Mouse (Mus musculus): ENCODE results near the gene Ube2d2b. TPM values are rescaled to one million over a fixed set of nuclear protein-coding genes. Genes with fewer than 3 reads are reported as not detected.

The Ube2d2b gene
- polyA plus RNA-seq, 1 experiment from 2014 or later, result 1.2 TPM

- no peak overlapping the region for H3K4me2 ChIP-seq (replicated peaks; ENCODE audit: low read depth, low read length)
- no peak for ATAC-seq (ENCODE audit: insufficient number of reproducible peaks, insufficient read depth, low FRiP score, low read depth)
- H3K9ac ChIP-seq (replicated peaks; ENCODE audit: low read depth, low read length), result no peak overlapping the region
- H3K27me3 ChIP-seq (ENCODE audit: control insufficient read depth, insufficient read depth, low read length), result no peaks in the 10 kb centered on the region
- H3K9me3 ChIP-seq (ENCODE audit: control insufficient read depth, low read depth, low read length), result no peaks in the 10 kb centered on the region
- no peaks in the 10 kb centered on the region for H3K36me3 ChIP-seq (ENCODE audit: control insufficient read depth, insufficient read depth, low read length)
- H3K4me1 ChIP-seq (ENCODE audit: control insufficient read depth, insufficient read depth, low read length), result 0 out of 2 replicates have a peak, but pooled peaks cover 6% of the 10 kb centered on the region
- no peak overlapping the region for H3K27ac ChIP-seq (ENCODE audit: low read length)
- no peak overlapping the region for H3K4me3 ChIP-seq (ENCODE audit: low read depth, low read length)
Measured at GRCm38 (mm10) chr5:107875261-107875611, 45.3 kb downstream of the Ube2d2b start.

GRCm38 (mm10) chr5:107877053-107877452 is 47.2 kb downstream of the Ube2d2b start:
- H3K4me3 ChIP-seq (ENCODE audit: low read depth, low read length), result no peak overlapping the region

GRCm38 (mm10) chr5:107880710-107881109 is 50.8 kb downstream of the Ube2d2b start:
- peak; percentile 67; the same call in 1 of the 2 replicates for ATAC-seq (ENCODE audit: insufficient number of reproducible peaks, insufficient read depth, low FRiP score, low read depth)
- Histone ChIP-seq H3K36me3 (ENCODE audit: control insufficient read depth, insufficient read depth, low read length) (no peaks in the 10 kb centered on the region), H3K9ac (replicated peaks; ENCODE audit: low read depth, low read length) (no peak overlapping the region), H3K4me2 (replicated peaks; ENCODE audit: low read depth, low read length) (no peak overlapping the region), H3K4me1 (ENCODE audit: control insufficient read depth, insufficient read depth, low read length) (no peaks in the 10 kb centered on the region), H3K4me3 (ENCODE audit: low read depth, low read length) (no peak overlapping the region), H3K9me3 (ENCODE audit: control insufficient read depth, low read depth, low read length) (no peaks in the 10 kb centered on the region), H3K27ac (ENCODE audit: low read length) (no peak overlapping the region), H3K27me3 (ENCODE audit: control insufficient read depth, insufficient read depth, low read length) (no peaks in the 10 kb centered on the region)
- 54% methylated on average over 5 of the region's 5 CpGs for WGBS

More at GRCm38 (mm10) chr5:107877053-107877452, 47.2 kb downstream of the Ube2d2b start:
- Histone ChIP-seq H3K4me1 (ENCODE audit: control insufficient read depth, insufficient read depth, low read length) (0 out of 2 replicates have a peak, but pooled peaks cover 6% of the 10 kb centered on the region), H3K9ac (replicated peaks; ENCODE audit: low read depth, low read length) (no peak overlapping the region), H3K36me3 (ENCODE audit: control insufficient read depth, insufficient read depth, low read length) (no peaks in the 10 kb centered on the region), H3K9me3 (ENCODE audit: control insufficient read depth, low read depth, low read length) (no peaks in the 10 kb centered on the region), H3K4me2 (replicated peaks; ENCODE audit: low read depth, low read length) (no peak overlapping the region), H3K27ac (ENCODE audit: low read length) (no peak overlapping the region), H3K27me3 (ENCODE audit: control insufficient read depth, insufficient read depth, low read length) (no peaks in the 10 kb centered on the region)
- WGBS, result 79% methylated on average over 1 of the region's 1 CpGs
- ATAC-seq (ENCODE audit: insufficient number of reproducible peaks, insufficient read depth, low FRiP score, low read depth), result no peak

Other genes starting within 250 kb of the Ube2d2b start
- 22.1 and 23.8 TPM in 2 replicates for gene Rpap2, start 232.7 kb upstream of the Ube2d2b start, polyA plus RNA-seq (2014; fragmentation: Nextera tagmentation; extraction: Ambion mirVana)
- gene Glmn, start 232.2 kb upstream of the Ube2d2b start, polyA plus RNA-seq (2014; fragmentation: Nextera tagmentation; extraction: Ambion mirVana), result 36.5 and 37.9 TPM in 2 replicates
- gene Gfi1, start 104.1 kb upstream of the Ube2d2b start, polyA plus RNA-seq (2014; fragmentation: Nextera tagmentation; extraction: Ambion mirVana), result 0.46 TPM in 1 of 2 replicates, not detected in the other
- 71.8 and 80.2 TPM in 2 replicates for gene Evi5, start 45.0 kb downstream of the Ube2d2b start, polyA plus RNA-seq (2014; fragmentation: Nextera tagmentation; extraction: Ambion mirVana)
- 68.7 and 74.2 TPM in 2 replicates for gene Rpl5, start 70.4 kb downstream of the Ube2d2b start, polyA plus RNA-seq (2014; fragmentation: Nextera tagmentation; extraction: Ambion mirVana)
- gene Fam69a, start 157.0 kb downstream of the Ube2d2b start, polyA plus RNA-seq (2014; fragmentation: Nextera tagmentation; extraction: Ambion mirVana), result 29.1 and 31.9 TPM in 2 replicates
- 92.0 and 95.0 TPM in 2 replicates for gene Mtf2, start 235.6 kb downstream of the Ube2d2b start, polyA plus RNA-seq (2014; fragmentation: Nextera tagmentation; extraction: Ambion mirVana)

Measured in stomach, embryonic 14.5 days (tissue).